Mouse (Mus musculus) brain, embryonic 14.5 days (tissue): ENCODE results near the gene Mcrip1.

Experiments used
- CTCF ChIP-seq: fragments of 200-500 bp; IDR thresholded peaks from 2 replicates; pipeline ENCODE4 v1.5.1; 2012; ENCODE audit warnings: inconsistent platforms, mild to moderate bottlenecking, moderate library complexity, borderline replicate concordance; ENCODE audit not compliant: insufficient read depth, insufficient read length; ENCODE audit errors: extremely low read depth
- POLR2A ChIP-seq: fragments of 200-500 bp; IDR thresholded peaks from 2 replicates; pipeline ENCODE4 v1.6.1; 2012; ENCODE audit warnings: mild to moderate bottlenecking, inconsistent platforms, borderline replicate concordance; ENCODE audit not compliant: poor library complexity, insufficient read depth, insufficient read length, severe bottlenecking; ENCODE audit errors: extremely low read depth

DNA sequence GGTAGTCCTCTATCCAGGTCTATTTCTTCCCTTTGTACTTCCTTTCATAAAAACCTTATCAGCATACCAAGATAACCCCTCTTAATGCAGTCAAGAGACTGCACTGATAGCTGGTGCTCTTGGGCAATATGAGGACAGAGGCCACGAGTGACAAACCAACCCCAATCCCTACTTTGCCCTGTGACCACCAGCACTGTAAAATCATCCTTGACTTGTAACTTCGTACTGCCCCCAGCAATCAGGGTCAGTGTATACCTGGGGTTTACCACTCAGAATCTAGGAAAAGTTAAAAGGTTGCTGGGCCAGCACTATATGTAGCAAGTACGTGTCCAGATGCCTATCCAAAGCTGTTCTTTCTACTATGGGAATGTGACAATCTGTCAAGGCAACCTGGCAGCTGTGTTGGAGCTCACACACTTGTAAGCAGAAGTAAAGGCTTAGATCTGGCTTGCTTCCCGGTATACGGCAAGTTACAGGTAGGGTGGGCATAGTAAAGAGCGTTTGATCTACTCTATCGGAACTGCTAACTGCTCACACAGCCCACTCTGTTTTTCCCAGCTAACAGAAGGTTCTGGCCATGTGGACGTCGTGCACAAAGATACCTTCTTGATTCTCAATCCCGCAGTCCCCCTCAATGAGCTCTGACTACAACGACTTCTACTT lies 22.4 kb upstream of the Mcrip1 start:
- TF ChIP-seq CTCF (no peak), POLR2A (no peak)
